Mouse (Mus musculus): ENCODE data around the gene Med25. TPM values are rescaled to one million over a fixed set of nuclear protein-coding genes. Genes with fewer than 3 reads are reported as not detected.

Med25 gene
- polyA plus RNA-seq, 1 experiment from 2014 or later, result 62.5 TPM

GRCm38 (mm10) chr7:44895593-44896434 lies 3.3 kb upstream of the Med25 start, which contains the start of gene Fuz:
Gene Fuz, plus strand, starts transcription at chr7:44896079.
- ATAC-seq (peak; percentile 74), DNase-seq (ENCODE audit: low spot score) (peak; percentile 98)
- peak; percentile 70 for TF ChIP-seq EP300 (IDR thresholded peaks at IDR 0.05)
- peak; percentile 76 for TF ChIP-seq CTCF (IDR thresholded peaks at IDR 0.05)
- peak within 1 kb of the TSS; percentile 73 for H3K27ac ChIP-seq (ENCODE audit: low read length)
- H3K9me3 ChIP-seq (ENCODE audit: low read length), result no peaks in the 10 kb centered on the region
- WGBS, result 3% methylated on average over 34 of the region's 34 CpGs
- H3K9ac ChIP-seq (replicated peaks; ENCODE audit: low read depth), result peak within 1 kb of the TSS; percentile 45; the same call in 1 of the 2 replicates
- no peaks in the 10 kb centered on the region for H3K36me3 ChIP-seq (ENCODE audit: insufficient read depth, low read length)
- peak within 1 kb of the TSS; percentile 70 for H3K4me2 ChIP-seq (replicated peaks; ENCODE audit: low read depth, low read length)
- peak within 1 kb of the TSS; percentile 53 for H3K4me3 ChIP-seq (ENCODE audit: low read depth, low read length)
- H3K27me3 ChIP-seq (replicated peaks; ENCODE audit: insufficient read depth, low read length), result no peaks in the 10 kb centered on the region
- peaks cover 12% of the 10 kb centered on the region; the same call in 1 of the 2 replicates for H3K4me1 ChIP-seq (ENCODE audit: insufficient read depth, low read depth, low read length)

GRCm38 (mm10) chr7:44895206-44895592 lies 2.7 kb upstream of the Med25 start:
- H3K27me3 ChIP-seq (replicated peaks; ENCODE audit: insufficient read depth, low read length), result no peaks in the 10 kb centered on the region
- ATAC-seq, result no peak
- 64% methylated on average over 7 of the region's 7 CpGs for WGBS
- TF ChIP-seq CTCF (IDR thresholded peaks at IDR 0.05), result no peak
- no peak for TF ChIP-seq EP300 (IDR thresholded peaks at IDR 0.05)
- no peaks in the 10 kb centered on the region for H3K9me3 ChIP-seq (ENCODE audit: low read length)
- no peak overlapping the region for H3K9ac ChIP-seq (replicated peaks; ENCODE audit: low read depth)
- peak overlapping the region; percentile 73; the same call in 1 of the 2 replicates for H3K27ac ChIP-seq (ENCODE audit: low read length)
- H3K4me1 ChIP-seq (ENCODE audit: insufficient read depth, low read depth, low read length), result peaks cover 12% of the 10 kb centered on the region; the same call in 1 of the 2 replicates
- no peaks in the 10 kb centered on the region for H3K36me3 ChIP-seq (ENCODE audit: insufficient read depth, low read length)
- H3K4me3 ChIP-seq (ENCODE audit: low read depth, low read length), result 0 out of 2 replicates have a peak overlapping the region, but pooled peaks have one; percentile 53
- H3K4me2 ChIP-seq (replicated peaks; ENCODE audit: low read depth, low read length), result peak overlapping the region; percentile 70
- no peak for DNase-seq (ENCODE audit: low spot score)

- Histone ChIP-seq H3K36me3 (ENCODE audit: insufficient read depth, low read length) (no peaks in the 10 kb centered on the region), H3K9ac (replicated peaks; ENCODE audit: low read depth) (no peak overlapping the region), H3K9me3 (ENCODE audit: low read length) (no peaks in the 10 kb centered on the region), H3K27me3 (replicated peaks; ENCODE audit: insufficient read depth, low read length) (no peaks in the 10 kb centered on the region), H3K4me3 (ENCODE audit: low read depth, low read length) (no peak overlapping the region), H3K4me2 (replicated peaks; ENCODE audit: low read depth, low read length) (no peak overlapping the region), H3K27ac (ENCODE audit: low read length) (no peak overlapping the region), H3K4me1 (ENCODE audit: insufficient read depth, low read depth, low read length) (peaks cover 12% of the 10 kb centered on the region; the same call in 1 of the 2 replicates)
- ATAC-seq, result no peak
- TF ChIP-seq CTCF (IDR thresholded peaks at IDR 0.05) (no peak), EP300 (IDR thresholded peaks at IDR 0.05) (no peak)
- no peak for DNase-seq (ENCODE audit: low spot score)
- WGBS, result 83% methylated on average over 3 of the region's 3 CpGs
Measured at GRCm38 (mm10) chr7:44894175-44894574, 1.7 kb upstream of the Med25 start.

GRCm38 (mm10) chr7:44893197-44893596 lies 685 bp upstream of the Med25 start:
- Histone ChIP-seq H3K9me3 (ENCODE audit: low read length) (no peaks in the 10 kb centered on the region), H3K4me2 (replicated peaks; ENCODE audit: low read depth, low read length) (peak overlapping the region; percentile 91; the same call in 1 of the 2 replicates), H3K4me1 (ENCODE audit: insufficient read depth, low read depth, low read length) (peaks cover 12% of the 10 kb centered on the region; the same call in 1 of the 2 replicates), H3K27me3 (replicated peaks; ENCODE audit: insufficient read depth, low read length) (no peaks in the 10 kb centered on the region), H3K27ac (ENCODE audit: low read length) (peak overlapping the region; percentile 33; the same call in 1 of the 2 replicates), H3K9ac (replicated peaks; ENCODE audit: low read depth) (no peak overlapping the region), H3K36me3 (ENCODE audit: insufficient read depth, low read length) (no peaks in the 10 kb centered on the region), H3K4me3 (ENCODE audit: low read depth, low read length) (peak overlapping the region; percentile 84; the same call in 1 of the 2 replicates)
- 18% methylated on average over 8 of the region's 8 CpGs for WGBS
- TF ChIP-seq EP300 (IDR thresholded peaks at IDR 0.05) (no peak), CTCF (IDR thresholded peaks at IDR 0.05) (no peak)
- ATAC-seq, result no peak
- DNase-seq (ENCODE audit: low spot score), result no peak

- no peaks in the 10 kb centered on the region for H3K27me3 ChIP-seq (replicated peaks; ENCODE audit: insufficient read depth, low read length)
- H3K27ac ChIP-seq (ENCODE audit: low read length), result peak overlapping the region; percentile 97
- H3K9ac ChIP-seq (replicated peaks; ENCODE audit: low read depth), result peak overlapping the region; percentile 85
- peak overlapping the region; percentile 91 for H3K4me2 ChIP-seq (replicated peaks; ENCODE audit: low read depth, low read length)
- H3K4me1 ChIP-seq (ENCODE audit: insufficient read depth, low read depth, low read length), result peaks cover 7% of the 10 kb centered on the region; the same call in 1 of the 2 replicates
- peak overlapping the region; percentile 84 for H3K4me3 ChIP-seq (ENCODE audit: low read depth, low read length)
- ATAC-seq (no peak), DNase-seq (ENCODE audit: low spot score) (no peak)
- 11% methylated on average over 6 of the region's 6 CpGs for WGBS
- H3K9me3 ChIP-seq (ENCODE audit: low read length), result no peaks in the 10 kb centered on the region
- H3K36me3 ChIP-seq (ENCODE audit: insufficient read depth, low read length), result no peaks in the 10 kb centered on the region
- TF ChIP-seq EP300 (IDR thresholded peaks at IDR 0.05) (no peak), CTCF (IDR thresholded peaks at IDR 0.05) (no peak)
Measured at GRCm38 (mm10) chr7:44891611-44892010, 901 bp downstream of the Med25 start.

GRCm38 (mm10) chr7:44890737-44891136 lies 1.8 kb downstream of the Med25 start:
- H3K9ac ChIP-seq (replicated peaks; ENCODE audit: low read depth), result no peak overlapping the region
- ATAC-seq, result no peak
- H3K4me3 ChIP-seq (ENCODE audit: low read depth, low read length), result no peak overlapping the region
- no peak for DNase-seq (ENCODE audit: low spot score)
- no peak overlapping the region for H3K27ac ChIP-seq (ENCODE audit: low read length)
- 65% methylated on average over 4 of the region's 4 CpGs for WGBS
- no peaks in the 10 kb centered on the region for H3K27me3 ChIP-seq (replicated peaks; ENCODE audit: insufficient read depth, low read length)
- H3K4me2 ChIP-seq (replicated peaks; ENCODE audit: low read depth, low read length), result peak overlapping the region; percentile 91
- no peak for TF ChIP-seq CTCF (IDR thresholded peaks at IDR 0.05)
- TF ChIP-seq EP300 (IDR thresholded peaks at IDR 0.05), result no peak
- H3K36me3 ChIP-seq (ENCODE audit: insufficient read depth, low read length), result no peaks in the 10 kb centered on the region
- no peaks in the 10 kb centered on the region for H3K9me3 ChIP-seq (ENCODE audit: low read length)
- peaks cover 4% of the 10 kb centered on the region; the same call in 1 of the 2 replicates for H3K4me1 ChIP-seq (ENCODE audit: insufficient read depth, low read depth, low read length)

All from lung, postnatal 0 days (tissue).